Mouse (Mus musculus): Measurements from ENCODE around the gene Tnfrsf13c. TPM values are rescaled to one million over a fixed set of nuclear protein-coding genes. Genes with fewer than 3 reads are reported as not detected.
"Not testable (repeated sequence)": the region's sequence is repeated elsewhere in the genome, so short reads cannot be mapped to it uniquely, and the experiment has no call there.

Gene Tnfrsf13c
- 0.20 TPM in 1 of 2 replicates, not detected in the other for polyA plus RNA-seq (2016; fragmentation: Nextera tagmentation; extraction: Ambion mirVana)

- Histone ChIP-seq H3K4me3 (peak within 1 kb of the TSS; percentile 56), H3K27ac (peak within 1 kb of the TSS; percentile 7), H3K36me3 (no peaks in the 10 kb centered on the region), H3K4me1 (peaks cover 20% of the 10 kb centered on the region), H3K9me3 (no peaks in the 10 kb centered on the region), H3K27me3 (ENCODE audit: insufficient read depth, poor library complexity, severe bottlenecking) (peaks cover 75% of the 10 kb centered on the region)
- WGBS, result 1% methylated on average over 44 of the region's 44 CpGs
- no peak for DNase-seq (ENCODE audit: low spot score)
Measured at GRCm38 (mm10) chr15:82223657-82224601, at the start of gene Tnfrsf13c. Gene Tnfrsf13c (minus strand): TSS chr15:82224369.

GRCm38 (mm10) chr15:82272295-82272694, 48.1 kb upstream of the Tnfrsf13c start:
- Histone ChIP-seq H3K4me3 (no peak overlapping the region), H3K27ac (no peak overlapping the region), H3K36me3 (no peaks in the 10 kb centered on the region), H3K9me3 (no peaks in the 10 kb centered on the region), H3K27me3 (ENCODE audit: insufficient read depth, poor library complexity, severe bottlenecking) (peaks cover 78% of the 10 kb centered on the region), H3K4me1 (peaks cover 39% of the 10 kb centered on the region)
- DNase-seq (ENCODE audit: low spot score), result no peak
- WGBS, result 70% methylated on average over 6 of the region's 6 CpGs

GRCm38 (mm10) chr15:82271201-82271600, 47.0 kb upstream of the Tnfrsf13c start:
- Histone ChIP-seq H3K4me3 (no peak overlapping the region), H3K27ac (peak overlapping the region; percentile 10; the same call in 1 of the 2 replicates), H3K36me3 (no peaks in the 10 kb centered on the region), H3K4me1 (peaks cover 39% of the 10 kb centered on the region), H3K27me3 (ENCODE audit: insufficient read depth, poor library complexity, severe bottlenecking) (peaks cover 67% of the 10 kb centered on the region), H3K9me3 (no peaks in the 10 kb centered on the region)
- DNase-seq (ENCODE audit: low spot score), result no peak
- 8% methylated on average over 5 of the region's 5 CpGs for WGBS

- no peaks in the 10 kb centered on the region for H3K36me3 ChIP-seq
- peaks cover 29% of the 10 kb centered on the region for H3K4me1 ChIP-seq
Measured at GRCm38 (mm10) chr15:82268783-82269182, 44.6 kb upstream of the Tnfrsf13c start.

GRCm38 (mm10) chr15:82268185-82268584, 44.0 kb upstream of the Tnfrsf13c start:
- no peak overlapping the region for H3K27ac ChIP-seq
- no peaks in the 10 kb centered on the region for H3K36me3 ChIP-seq
- no peaks in the 10 kb centered on the region for H3K9me3 ChIP-seq
- no peak overlapping the region for H3K4me3 ChIP-seq
- H3K4me1 ChIP-seq, result peaks cover 29% of the 10 kb centered on the region
- WGBS, result 16% methylated on average over 3 of the region's 3 CpGs
- DNase-seq (ENCODE audit: low spot score), result no peak
- peaks cover 42% of the 10 kb centered on the region for H3K27me3 ChIP-seq (ENCODE audit: insufficient read depth, poor library complexity, severe bottlenecking)

More at GRCm38 (mm10) chr15:82268783-82269182, 44.6 kb upstream of the Tnfrsf13c start:
- no peak for DNase-seq (ENCODE audit: low spot score)
- Histone ChIP-seq H3K27me3 (ENCODE audit: insufficient read depth, poor library complexity, severe bottlenecking) (peaks cover 48% of the 10 kb centered on the region), H3K27ac (no peak overlapping the region), H3K9me3 (no peaks in the 10 kb centered on the region), H3K4me3 (no peak overlapping the region)
- 83% methylated on average over 9 of the region's 9 CpGs for WGBS

- Histone ChIP-seq H3K4me3 (no peak overlapping the region), H3K27me3 (ENCODE audit: insufficient read depth, poor library complexity, severe bottlenecking) (peaks cover 23% of the 10 kb centered on the region), H3K36me3 (no peaks in the 10 kb centered on the region), H3K4me1 (peaks cover 35% of the 10 kb centered on the region), H3K27ac (no peak overlapping the region), H3K9me3 (no peaks in the 10 kb centered on the region)
- 11% methylated on average over 6 of the region's 6 CpGs for WGBS
- DNase-seq (ENCODE audit: low spot score), result no peak
Measured at GRCm38 (mm10) chr15:82266356-82266755, 42.2 kb upstream of the Tnfrsf13c start.

GRCm38 (mm10) chr15:82259510-82259909, 35.3 kb upstream of the Tnfrsf13c start:
- Histone ChIP-seq H3K4me1 (peaks cover 16% of the 10 kb centered on the region), H3K27me3 (ENCODE audit: insufficient read depth, poor library complexity, severe bottlenecking) (peaks cover 49% of the 10 kb centered on the region), H3K4me3 (no peak overlapping the region), H3K27ac (no peak overlapping the region), H3K36me3 (no peaks in the 10 kb centered on the region), H3K9me3 (no peaks in the 10 kb centered on the region)
- 9% methylated on average over 16 of the region's 16 CpGs for WGBS
- DNase-seq (ENCODE audit: low spot score), result peak; percentile 86

- 24% methylated on average over 10 of the region's 10 CpGs for WGBS
- no peak for DNase-seq (ENCODE audit: low spot score)
- Histone ChIP-seq H3K27ac (no peak overlapping the region), H3K9me3 (no peaks in the 10 kb centered on the region), H3K27me3 (ENCODE audit: insufficient read depth, poor library complexity, severe bottlenecking) (peaks cover 46% of the 10 kb centered on the region), H3K4me1 (peaks cover 8% of the 10 kb centered on the region), H3K4me3 (no peak overlapping the region), H3K36me3 (no peaks in the 10 kb centered on the region)
Measured at GRCm38 (mm10) chr15:82255944-82256383, 31.8 kb upstream of the Tnfrsf13c start.

- Histone ChIP-seq H3K36me3 (no peaks in the 10 kb centered on the region), H3K27ac (no peak overlapping the region), H3K4me1 (peaks cover 8% of the 10 kb centered on the region), H3K27me3 (ENCODE audit: insufficient read depth, poor library complexity, severe bottlenecking) (peaks cover 41% of the 10 kb centered on the region), H3K9me3 (no peaks in the 10 kb centered on the region), H3K4me3 (no peak overlapping the region)
- DNase-seq (ENCODE audit: low spot score), result no peak
- WGBS, result 53% methylated on average over 4 of the region's 4 CpGs
Measured at GRCm38 (mm10) chr15:82255248-82255647, 31.1 kb upstream of the Tnfrsf13c start.

- Histone ChIP-seq H3K4me3 (no peak within 1 kb of the TSS), H3K36me3 (no peaks in the 10 kb centered on the region), H3K9me3 (no peaks in the 10 kb centered on the region), H3K27me3 (ENCODE audit: insufficient read depth, poor library complexity, severe bottlenecking) (peaks cover 13% of the 10 kb centered on the region), H3K27ac (no peak within 1 kb of the TSS), H3K4me1 (peaks cover 8% of the 10 kb centered on the region)
- 78% methylated on average over 6 of the region's 6 CpGs for whole genome bisulfite sequencing
- DNase-seq (ENCODE audit: low spot score), result no peak
Measured at GRCm38 (mm10) chr15:82252097-82252496, 27.9 kb upstream of the Tnfrsf13c start, which contains the start of gene 1500009C09Rik. Gene 1500009C09Rik (plus strand): TSS chr15:82252397.

- Histone ChIP-seq H3K9me3 (no peaks in the 10 kb centered on the region), H3K27me3 (ENCODE audit: insufficient read depth, poor library complexity, severe bottlenecking) (peaks cover 13% of the 10 kb centered on the region), H3K4me1 (peaks cover 8% of the 10 kb centered on the region), H3K36me3 (no peaks in the 10 kb centered on the region), H3K27ac (no peak overlapping the region), H3K4me3 (no peak overlapping the region)
- DNase-seq (ENCODE audit: low spot score), result no peak
- 94% methylated on average over 3 of the region's 3 CpGs for WGBS
Measured at GRCm38 (mm10) chr15:82251579-82251978, 27.4 kb upstream of the Tnfrsf13c start.

GRCm38 (mm10) chr15:82247131-82247776, 23.1 kb upstream of the Tnfrsf13c start:
- peaks cover 7% of the 10 kb centered on the region for H3K4me1 ChIP-seq
- no peaks in the 10 kb centered on the region for H3K9me3 ChIP-seq
- no peaks in the 10 kb centered on the region for H3K36me3 ChIP-seq
- 78% methylated on average over 3 of the region's 3 CpGs for WGBS
- no peak for DNase-seq (ENCODE audit: low spot score)
- no peaks in the 10 kb centered on the region for H3K27me3 ChIP-seq (ENCODE audit: insufficient read depth, poor library complexity, severe bottlenecking)
- H3K4me3 ChIP-seq, result no peak overlapping the region
- H3K27ac ChIP-seq, result no peak overlapping the region

- H3K36me3 ChIP-seq; H3K4me1 ChIP-seq; H3K9me3 ChIP-seq; DNase-seq (ENCODE audit: low spot score); H3K27me3 ChIP-seq (ENCODE audit: insufficient read depth, poor library complexity, severe bottlenecking): not testable (repeated sequence)
- Histone ChIP-seq H3K4me3 (peak overlapping the region; percentile 82), H3K27ac (peak overlapping the region; percentile 92)
- 24% methylated on average over 9 of the region's 9 CpGs for WGBS
Measured at GRCm38 (mm10) chr15:82244805-82245161, 20.6 kb upstream of the Tnfrsf13c start.

Measured in heart, embryonic 10.5 days (tissue).